Mouse (Mus musculus): ENCODE results near the gene Tkfc. TPM values are rescaled to one million over a fixed set of nuclear protein-coding genes. Genes with fewer than 3 reads are reported as not detected.

Gene Tkfc
- total RNA-seq, 2 experiments from 2014 or later, result 27.7 to 28.6 TPM

Other genes starting within 250 kb of the Tkfc start
- 100 to 1,000 TPM; 210 to 226 TPM for gene Syt7, start 216.6 kb downstream of the Tkfc start, total RNA-seq (2021)
- gene Lrrc10b, start 148.2 kb downstream of the Tkfc start, total RNA-seq (2021), result 10 to 100 TPM; 27.4 to 28.0 TPM
- 1 to 10 TPM; 1.9 to 4.7 TPM for gene Ppp1r32, start 122.7 kb downstream of the Tkfc start, total RNA-seq (2021)
- 10 to 100 TPM; 71.6 to 74.3 TPM for gene Cpsf7, start 80.4 kb downstream of the Tkfc start, total RNA-seq (2021)
- 10 to 100 TPM; 52.6 to 53.3 TPM for gene Sdhaf2, start 79.5 kb downstream of the Tkfc start, total RNA-seq (2021)
- 10 to 100 TPM; 12.3 to 13.0 TPM for gene Tmem216, start 49.4 kb downstream of the Tkfc start, total RNA-seq (2021)
- 10 to 100 TPM; 13.6 to 17.3 TPM for gene Cyb561a3, start 28.5 kb downstream of the Tkfc start, total RNA-seq (2021)
- 10 to 100 TPM; 11.7 to 15.3 TPM for gene Tmem138, start 28.3 kb downstream of the Tkfc start, total RNA-seq (2021)
- 100 to 1,000 TPM; 196 to 215 TPM for gene Ddb1, start 327 bp downstream of the Tkfc start, total RNA-seq (2021)
- 1 to 10 TPM; 1.0 to 2.3 TPM for gene Vwce, start 28.6 kb upstream of the Tkfc start, total RNA-seq (2021)
- not detected for gene Pga5, start 72.4 kb upstream of the Tkfc start, total RNA-seq (2021)
- gene Vps37c, start 83.1 kb upstream of the Tkfc start, total RNA-seq (2021), result 10 to 100 TPM; 24.6 to 26.9 TPM
- gene Cd5, start 133.3 kb upstream of the Tkfc start, total RNA-seq (2021), result under 1 TPM; 0.29 to 0.32 TPM
- gene Cd6, start 224.4 kb upstream of the Tkfc start, total RNA-seq (2021), result not detected
- gene Slc15a3, start 234.1 kb upstream of the Tkfc start, total RNA-seq (2021), result 1 to 10 TPM; 1.1 to 1.5 TPM